Mouse (Mus musculus): ENCODE data around the gene Naa35. TPM values are rescaled to one million over a fixed set of nuclear protein-coding genes. Genes with fewer than 3 reads are reported as not detected.

Naa35 gene
- total RNA-seq, 2 experiments from 2014 or later = 35.5 to 59.8 TPM

- no peak for ATAC-seq (replicated peaks; ENCODE audit: poor library complexity)
Observed at GRCm38 (mm10) chr13:59667763-59668162, 82.7 kb downstream of the Naa35 start.

GRCm38 (mm10) chr13:59668501-59669093 lies 83.5 kb downstream of the Naa35 start:
- peak; percentile 79 for ATAC-seq (replicated peaks; ENCODE audit: poor library complexity)

GRCm38 (mm10) chr13:59669946-59670345 lies 84.9 kb downstream of the Naa35 start:
- ATAC-seq (replicated peaks; ENCODE audit: poor library complexity) = no peak

- no peak for ATAC-seq (replicated peaks; ENCODE audit: poor library complexity)
Observed at GRCm38 (mm10) chr13:59671521-59671920, 86.5 kb downstream of the Naa35 start.

GRCm38 (mm10) chr13:59672248-59672647 lies 87.2 kb downstream of the Naa35 start:
- peak; percentile 51 for ATAC-seq (replicated peaks; ENCODE audit: poor library complexity)

- no peak for ATAC-seq (replicated peaks; ENCODE audit: poor library complexity)
Observed at GRCm38 (mm10) chr13:59673597-59673996, 88.5 kb downstream of the Naa35 start.

- ATAC-seq (replicated peaks; ENCODE audit: poor library complexity) = no peak
Observed at GRCm38 (mm10) chr13:59674215-59674614, 89.2 kb downstream of the Naa35 start.

- no peak; the same call in 1 of the 2 replicates for ATAC-seq (replicated peaks; ENCODE audit: poor library complexity)
Observed at GRCm38 (mm10) chr13:59674761-59675150, 89.7 kb downstream of the Naa35 start.

GRCm38 (mm10) chr13:59675151-59676011 lies 90.3 kb downstream of the Naa35 start, which contains the start of gene Golm1:
Gene Golm1, minus strand, starts transcription at chr13:59675811.
- ATAC-seq (replicated peaks; ENCODE audit: poor library complexity) = peak; percentile 37

- peak; percentile 36 for ATAC-seq (replicated peaks; ENCODE audit: poor library complexity)
Observed at GRCm38 (mm10) chr13:59676316-59677229, 91.5 kb downstream of the Naa35 start.

- ATAC-seq (replicated peaks; ENCODE audit: poor library complexity) = no peak
Observed at GRCm38 (mm10) chr13:59679306-59679705, 94.2 kb downstream of the Naa35 start.

- ATAC-seq (replicated peaks; ENCODE audit: poor library complexity) = no peak
Observed at GRCm38 (mm10) chr13:59679908-59680307, 94.8 kb downstream of the Naa35 start.

GRCm38 (mm10) chr13:59682629-59683028 lies 97.6 kb downstream of the Naa35 start:
- peak; percentile 95 for ATAC-seq (replicated peaks; ENCODE audit: poor library complexity)

- ATAC-seq (replicated peaks; ENCODE audit: poor library complexity) = no peak
Observed at GRCm38 (mm10) chr13:59685236-59685635, 100.2 kb downstream of the Naa35 start.

Other genes with a start within 250 kb of the Naa35 start
- 44.3 and 45.6 TPM in 2 replicates for gene Agtpbp1, start within 50 bp of the Naa35 start, total RNA-seq (2015)
- gene Agtpbp1, start within 50 bp of the Naa35 start, total RNA-seq (2017) = 46.6 and 55.7 TPM in 2 replicates
- gene Golm1, start 90.6 kb downstream of the Naa35 start, total RNA-seq (2015) = 11.8 and 14.3 TPM in 2 replicates
- gene Golm1, start 90.6 kb downstream of the Naa35 start, total RNA-seq (2017) = 18.5 and 26.2 TPM in 2 replicates
- gene 4921517D22Rik, start 108.8 kb downstream of the Naa35 start, total RNA-seq (2015) = 0.05 TPM in 1 of 2 replicates, not detected in the other
- gene 4921517D22Rik, start 108.8 kb downstream of the Naa35 start, total RNA-seq (2017) = not detected in 2 replicates
- gene Spata31d1a, start 125.1 kb downstream of the Naa35 start, total RNA-seq (2015) = not detected in 2 replicates
- gene Spata31d1a, start 125.1 kb downstream of the Naa35 start, total RNA-seq (2017) = not detected in 2 replicates
- gene Spata31d1b, start 127.0 kb downstream of the Naa35 start, total RNA-seq (2015) = not detected in 2 replicates
- not detected in 2 replicates for gene Spata31d1b, start 127.0 kb downstream of the Naa35 start, total RNA-seq (2017)
- gene Spata31d1d, start 146.5 kb downstream of the Naa35 start, total RNA-seq (2015) = not detected in 2 replicates
- not detected in 2 replicates for gene Spata31d1d, start 146.5 kb downstream of the Naa35 start, total RNA-seq (2017)
- gene 1700014D04Rik, start 161.5 kb downstream of the Naa35 start, total RNA-seq (2015) = 0.10 TPM in 1 of 2 replicates, not detected in the other
- gene 1700014D04Rik, start 161.5 kb downstream of the Naa35 start, total RNA-seq (2017) = not detected in 2 replicates
- gene Isca1, start 184.6 kb downstream of the Naa35 start, total RNA-seq (2015) = 65.4 and 74.1 TPM in 2 replicates
- gene Isca1, start 184.6 kb downstream of the Naa35 start, total RNA-seq (2017) = 29.9 and 34.0 TPM in 2 replicates
- gene Gm49354, start 197.0 kb downstream of the Naa35 start, total RNA-seq (2015) = not detected in 2 replicates
- gene Gm49354, start 197.0 kb downstream of the Naa35 start, total RNA-seq (2017) = not detected in 2 replicates
- gene Tut7, start 237.9 kb downstream of the Naa35 start, total RNA-seq (2015) = 55.9 and 65.0 TPM in 2 replicates
- gene Tut7, start 237.9 kb downstream of the Naa35 start, total RNA-seq (2017) = 73.9 and 127 TPM in 2 replicates